Mouse (Mus musculus) spleen, adult 2 months (tissue): Measurements from ENCODE around the gene Mpp5. TPM values are rescaled to one million over a fixed set of nuclear protein-coding genes. Genes with fewer than 3 reads are reported as not detected.

Experiments used
- DNase-seq, 2 experiments: peaks; one replicate each; pipeline versions ENCODE4 v3.0.0 to v3.0.0-alpha.2; 2012 to 2021; ENCODE audit warnings: low spot score in 2 of 2, low read depth in 1 of 2
- H3K27ac ChIP-seq: fragments of 200-500 bp; 2 replicates; pipeline ENCODE4 v1.5.1; 2012; ENCODE audit warnings: low read length, inconsistent platforms; ENCODE audit not compliant: insufficient read depth
- H3K27me3 ChIP-seq: fragments of 200-500 bp; 2 replicates; pipeline ENCODE4 v1.6.1; 2012; ENCODE audit warnings: mild to moderate bottlenecking, moderate library complexity, low read length, inconsistent platforms; ENCODE audit not compliant: control insufficient read depth, insufficient read depth
- H3K36me3 ChIP-seq: fragments of 200-500 bp; 2 replicates; pipeline ENCODE4 v1.6.1; 2012; ENCODE audit warnings: mild to moderate bottlenecking, low read length, inconsistent platforms; ENCODE audit not compliant: control insufficient read depth, insufficient read depth
- H3K4me1 ChIP-seq: fragments of 200-500 bp; 2 replicates; pipeline ENCODE4 v1.6.1; 2011; ENCODE audit warnings: inconsistent platforms; ENCODE audit not compliant: control insufficient read depth, insufficient read depth, insufficient read length
- H3K4me3 ChIP-seq: fragments of 200-500 bp; 2 replicates; pipeline ENCODE4 v1.5.1; 2011; ENCODE audit warnings: mild to moderate bottlenecking, inconsistent platforms; ENCODE audit not compliant: insufficient read depth, insufficient read length; ENCODE audit errors: extremely low read depth
- CTCF ChIP-seq: fragments of 200-500 bp; IDR thresholded peaks from 2 replicates; pipeline ENCODE4 v1.5.1; 2011; ENCODE audit warnings: mild to moderate bottlenecking, inconsistent platforms; ENCODE audit not compliant: insufficient read depth, insufficient read length, insufficient replicate concordance; ENCODE audit errors: extremely low read depth
- POLR2A ChIP-seq: fragments of 200-500 bp; IDR thresholded peaks from 2 replicates; pipeline ENCODE4 v1.6.1; 2011; ENCODE audit warnings: low read depth, low read length, inconsistent platforms
- WGBS: fragments of 180-500 bp; shearing (Covaris S2); methylation state at CpG from one replicate; pipeline ENCODE4 v1.1.7; 2018; 5-methylcytosine and 5-hydroxymethylcytosine counted together
- polyA plus RNA-seq: library from polyadenylated mRNA; depleted of rRNA; stranded (reverse); fragments of >200 nt; gene quantifications from 2 replicates; pipeline ENCODE4 v1.2.3, GENCODE M21; 2012

The Mpp5 gene
- polyA plus RNA-seq, 1 experiment = 0.44 TPM

DNA sequence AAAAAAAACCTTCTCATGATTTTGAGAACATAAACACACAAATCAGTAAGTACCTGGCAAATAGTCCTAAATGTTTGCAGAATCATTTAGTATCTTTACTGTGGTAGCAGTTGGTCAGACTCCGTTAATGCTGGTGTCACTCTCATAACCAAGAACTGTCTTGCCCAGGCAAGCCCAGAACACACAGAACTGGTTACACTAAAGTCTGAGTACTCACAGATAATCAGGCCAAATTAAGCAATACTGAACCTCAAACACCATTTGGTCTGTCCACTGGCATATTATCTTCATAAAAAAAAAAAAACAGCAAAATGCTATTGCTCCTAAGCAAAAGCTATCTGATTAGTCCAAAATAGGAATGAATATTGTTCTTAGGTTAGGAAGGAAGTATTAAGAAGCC is 93.7 kb downstream of the Mpp5 start:
- TF ChIP-seq POLR2A = no peak
- no peak for TF ChIP-seq CTCF

GRCm38 (mm10) chr12:78848246-78848645 is 99.5 kb downstream of the Mpp5 start:
- TF ChIP-seq CTCF = no peak
- no peak for TF ChIP-seq POLR2A
- Histone ChIP-seq H3K36me3 (peaks cover 19% of the 10 kb centered on the region), H3K27me3 (no peaks in the 10 kb centered on the region), H3K4me1 (no peaks in the 10 kb centered on the region), H3K27ac (no peak overlapping the region), H3K4me3 (no peak overlapping the region)
- DNase-seq = no peak
- 96% methylated on average over 4 of the region's 4 CpGs for WGBS

More for the DNA sequence above, 93.7 kb downstream of the Mpp5 start:
- whole genome bisulfite sequencing = 98% methylated on average over 1 of the region's 1 CpGs
- no peak for DNase-seq
- Histone ChIP-seq H3K4me3 (no peak overlapping the region), H3K36me3 (peaks cover 27% of the 10 kb centered on the region), H3K4me1 (no peaks in the 10 kb centered on the region), H3K27ac (no peak overlapping the region), H3K27me3 (no peaks in the 10 kb centered on the region)

- Histone ChIP-seq H3K4me1 (peaks cover 7% of the 10 kb centered on the region), H3K36me3 (peaks cover 5% of the 10 kb centered on the region), H3K4me3 (peak overlapping the region; percentile 74), H3K27me3 (no peaks in the 10 kb centered on the region), H3K27ac (peak overlapping the region; percentile 42)
- peak; percentile 5 to 28 for DNase-seq
- no peak for TF ChIP-seq CTCF
- WGBS = under 1% methylated on average over 30 of the region's 30 CpGs
Observed at GRCm38 (mm10) chr12:78860921-78861495, 112.3 kb downstream of the Mpp5 start.

GRCm38 (mm10) chr12:78861496-78862253 is 113.0 kb downstream of the Mpp5 start, which contains the start of the genes Atp6v1d and Eif2s1:
Atp6v1d (minus strand) TSS chr12:78861638.
Eif2s1 (plus strand) TSS chr12:78861819.
- H3K4me1 ChIP-seq = peaks cover 7% of the 10 kb centered on the region
- peak within 1 kb of the TSS; percentile 78 for H3K27ac ChIP-seq
- peak; percentile 97 to 99 for DNase-seq
- no peaks in the 10 kb centered on the region for H3K27me3 ChIP-seq
- peaks cover 5% of the 10 kb centered on the region for H3K36me3 ChIP-seq
- H3K4me3 ChIP-seq = peak within 1 kb of the TSS; percentile 83
- under 1% methylated on average over 55 of the region's 55 CpGs for WGBS
- peak; percentile 73 for TF ChIP-seq POLR2A
- TF ChIP-seq CTCF = peak; percentile 74; the same call in 1 of the 2 replicates

DNA sequence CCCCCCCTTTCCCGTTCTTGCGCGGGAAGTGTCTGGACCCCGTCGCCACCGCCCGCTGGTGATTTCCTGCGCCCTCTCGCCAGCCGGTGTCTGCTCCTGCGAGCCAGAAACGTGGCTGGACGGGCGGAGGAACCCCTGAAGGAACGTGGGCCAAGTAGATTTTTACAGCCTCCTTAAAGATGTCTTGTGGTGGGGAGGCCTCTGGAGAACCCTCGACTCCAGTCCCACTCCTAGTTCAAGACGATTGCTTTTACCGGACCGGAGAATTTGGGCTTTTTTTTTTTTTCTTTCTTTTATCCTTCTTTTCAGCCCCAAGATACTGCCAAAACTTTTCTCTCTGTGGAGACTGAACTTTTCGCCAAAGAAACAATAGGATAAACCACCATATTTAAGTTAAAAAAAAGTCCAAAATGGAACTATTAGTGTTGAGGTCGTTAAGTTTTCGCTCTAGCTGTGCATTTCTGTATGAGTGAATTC is 113.6 kb downstream of the Mpp5 start:
- H3K4me3 ChIP-seq = peak overlapping the region; percentile 83
- under 1% methylated on average over 22 of the region's 22 CpGs for WGBS
- DNase-seq = no peak

DNA sequence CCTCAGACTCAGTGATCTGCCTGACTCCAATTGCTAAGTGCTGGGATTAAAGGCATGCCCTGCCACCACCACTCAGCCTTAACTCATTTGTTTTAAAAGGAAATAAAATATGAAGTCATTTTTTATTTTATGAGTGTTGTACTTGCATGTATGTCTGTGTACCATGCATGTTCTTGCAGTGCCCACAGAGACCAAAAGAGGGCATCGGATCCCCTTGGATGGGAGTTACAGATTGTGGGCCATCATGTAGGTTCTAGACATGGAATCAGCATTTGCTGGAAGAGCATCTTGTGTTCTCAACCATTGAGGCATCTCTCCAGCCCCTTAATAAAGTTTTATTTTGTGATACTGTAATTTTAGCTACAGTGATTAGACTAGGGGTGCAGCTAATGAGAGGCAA is 116.7 kb downstream of the Mpp5 start:
- peak; percentile 2; the same call in 1 of the 2 replicates for TF ChIP-seq CTCF
- TF ChIP-seq POLR2A = no peak
- 97% methylated on average over 1 of the region's 1 CpGs for WGBS
- Histone ChIP-seq H3K27ac (no peak overlapping the region), H3K36me3 (peaks cover 13% of the 10 kb centered on the region), H3K27me3 (no peaks in the 10 kb centered on the region), H3K4me1 (peaks cover 2% of the 10 kb centered on the region), H3K4me3 (no peak overlapping the region)
- DNase-seq = no peak

More for the DNA sequence above, 113.6 kb downstream of the Mpp5 start:
- Histone ChIP-seq H3K36me3 (peaks cover 8% of the 10 kb centered on the region), H3K4me1 (peaks cover 7% of the 10 kb centered on the region), H3K27me3 (no peaks in the 10 kb centered on the region), H3K27ac (peak overlapping the region; percentile 78)
- no peak for TF ChIP-seq CTCF
- no peak for TF ChIP-seq POLR2A
